Mouse (Mus musculus) neural tube, embryonic 15.5 days (tissue): ENCODE data around the gene Gpld1. TPM values are rescaled to one million over a fixed set of nuclear protein-coding genes. Genes with fewer than 3 reads are reported as not detected.

ENCODE experiments used
- ATAC-seq: fragments of 200-750 bp; cut with Nextera tagmentation; 2 replicates; pipeline ENCODE4 v1.8.0; 2017; ENCODE audit warnings: mild to moderate bottlenecking, moderate TSS enrichment, moderate library complexity; ENCODE audit not compliant: low FRiP score
- H3K27ac ChIP-seq: fragments of 300-500 bp; sonication (generic); replicated peaks from 2 replicates; pipeline ENCODE4 v1.5.1; 2015; ENCODE audit warnings: mild to moderate bottlenecking, inconsistent platforms
- H3K27me3 ChIP-seq: fragments of 300-500 bp; sonication (generic); replicated peaks from 2 replicates; pipeline ENCODE4 v1.6.1; 2015; ENCODE audit warnings: inconsistent platforms
- H3K36me3 ChIP-seq: fragments of 300-500 bp; sonication (generic); 2 replicates; pipeline ENCODE4 v1.6.1; 2015; ENCODE audit warnings: inconsistent platforms
- H3K4me1 ChIP-seq: fragments of 300-500 bp; sonication (generic); 2 replicates; pipeline ENCODE4 v1.6.1; 2015; ENCODE audit warnings: inconsistent platforms
- H3K4me2 ChIP-seq: fragments of 300-500 bp; sonication (generic); 2 replicates; pipeline ENCODE4 v1.6.1; 2015; ENCODE audit warnings: inconsistent platforms, mild to moderate bottlenecking, moderate library complexity
- H3K4me3 ChIP-seq: fragments of 300-500 bp; sonication (generic); replicated peaks from 2 replicates; pipeline ENCODE4 v1.5.1; 2015; ENCODE audit warnings: mild to moderate bottlenecking, inconsistent platforms
- H3K9ac ChIP-seq: fragments of 300-500 bp; sonication (generic); replicated peaks from 2 replicates; pipeline ENCODE4 v1.6.1; 2015; ENCODE audit warnings: mild to moderate bottlenecking, inconsistent platforms
- H3K9me3 ChIP-seq: fragments of 300-500 bp; sonication (generic); replicated peaks from 2 replicates; pipeline ENCODE4 v1.6.1; 2016; ENCODE audit warnings: inconsistent platforms
- WGBS: fragments of 180-500 bp; shearing (Covaris S2); methylation state at CpG from one replicate; pipeline ENCODE4 v1.1.7; 2015; ENCODE audit warnings: mixed read lengths; 5-methylcytosine and 5-hydroxymethylcytosine counted together
- polyA plus RNA-seq: library from polyadenylated mRNA; unstranded; fragments of >200 nt; fragmentation: Nextera tagmentation; extraction: Ambion mirVana; gene quantifications from 2 replicates; pipeline ENCODE4 v1.2.1, GENCODE M21; 2015

Gene Gpld1
- polyA plus RNA-seq, 1 experiment from 2014 or later: 2.2 TPM

DNA sequence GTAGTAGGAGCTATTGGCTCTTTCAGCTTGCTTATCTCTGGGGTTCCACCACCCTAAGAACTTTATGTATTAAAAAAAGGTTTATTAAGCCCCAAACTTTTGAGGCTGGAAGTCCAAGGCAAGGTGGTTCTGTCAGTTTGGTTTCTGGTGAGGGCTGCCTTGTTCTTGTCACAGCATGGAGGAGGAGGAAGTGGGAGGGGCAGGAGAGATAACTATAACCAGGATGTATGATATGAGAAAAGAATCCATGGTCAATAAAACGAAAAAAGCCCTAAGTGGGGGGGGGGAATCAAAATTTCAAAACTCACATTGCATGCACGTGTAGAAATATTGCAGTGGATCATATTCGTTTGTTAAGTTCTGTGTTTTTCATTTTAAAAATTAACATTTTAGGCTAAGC, 80.2 kb downstream of the Gpld1 start:
- H3K4me1 ChIP-seq: peaks cover 20% of the 10 kb centered on the region
- 90% methylated on average over 3 of the region's 3 CpGs for WGBS
- H3K9ac ChIP-seq: no peak overlapping the region
- H3K27ac ChIP-seq: no peak overlapping the region
- no peak for ATAC-seq
- no peak overlapping the region for H3K4me2 ChIP-seq
- no peaks in the 10 kb centered on the region for H3K27me3 ChIP-seq
- no peaks in the 10 kb centered on the region for H3K36me3 ChIP-seq
- no peaks in the 10 kb centered on the region for H3K9me3 ChIP-seq
- no peak overlapping the region for H3K4me3 ChIP-seq

DNA sequence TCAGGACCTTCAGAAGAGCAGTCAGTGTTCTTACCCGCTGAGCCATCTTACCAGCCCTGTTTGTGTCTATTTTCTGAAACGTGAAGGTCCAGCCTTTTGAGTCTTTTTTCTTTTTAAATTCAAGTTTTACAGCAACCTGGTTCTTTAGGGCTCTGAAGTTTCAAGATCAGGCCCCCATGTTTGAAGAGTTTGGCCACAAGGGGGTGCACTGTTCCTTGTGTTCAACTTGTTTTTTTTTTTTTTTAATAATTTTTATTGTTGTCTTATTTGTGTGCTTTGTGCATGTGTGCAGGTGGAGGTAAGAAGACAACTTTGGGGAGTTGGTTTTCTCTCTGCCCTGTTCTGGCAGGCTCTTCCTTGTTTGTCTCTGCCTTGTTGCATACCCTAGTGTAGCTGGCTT, 81.7 kb downstream of the Gpld1 start:
- no peak overlapping the region for H3K9ac ChIP-seq
- no peak overlapping the region for H3K4me2 ChIP-seq
- ATAC-seq: no peak
- H3K27ac ChIP-seq: no peak overlapping the region
- H3K4me3 ChIP-seq: no peak overlapping the region
- no peaks in the 10 kb centered on the region for H3K27me3 ChIP-seq
- peaks cover 6% of the 10 kb centered on the region; the same call in 1 of the 2 replicates for H3K4me1 ChIP-seq
- H3K9me3 ChIP-seq: no peaks in the 10 kb centered on the region
- no peaks in the 10 kb centered on the region for H3K36me3 ChIP-seq
- 34% methylated on average over 2 of the region's 2 CpGs for WGBS

DNA sequence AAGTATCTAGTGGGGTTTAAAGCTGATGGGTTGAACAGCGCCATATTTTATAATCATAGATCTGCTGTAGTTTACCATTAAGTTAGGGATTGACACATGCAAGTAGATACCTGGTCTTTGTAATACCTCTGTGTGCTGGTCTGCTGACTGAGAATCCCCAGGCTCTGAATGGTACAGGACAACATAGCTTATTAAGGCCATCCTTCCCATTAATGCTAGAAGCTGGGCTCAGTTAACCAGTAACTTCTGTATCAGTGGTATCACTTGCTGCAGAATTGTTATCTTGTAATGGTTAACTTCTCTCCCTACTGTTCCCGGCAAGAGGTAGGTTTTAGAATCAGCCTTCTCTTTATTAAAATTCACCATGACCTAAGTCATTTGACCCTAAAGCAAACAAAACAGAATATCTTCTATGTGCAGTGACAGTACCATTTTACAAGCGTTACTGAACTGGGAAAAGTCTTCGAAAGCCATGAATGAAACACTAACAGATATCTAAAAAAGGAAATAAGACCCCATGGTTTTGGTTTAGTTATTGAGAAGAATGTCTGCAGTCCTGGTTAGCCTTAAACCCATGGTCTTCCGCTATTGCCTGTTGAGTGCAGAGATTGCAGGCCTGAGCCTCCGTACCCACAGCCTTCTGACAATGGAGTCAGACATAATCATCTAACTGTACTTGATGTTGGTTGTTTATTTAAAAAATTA, 83.6 kb downstream of the Gpld1 start:
- H3K4me2 ChIP-seq: no peak overlapping the region
- H3K27ac ChIP-seq: no peak overlapping the region
- WGBS: 76% methylated on average over 6 of the region's 6 CpGs
- H3K27me3 ChIP-seq: no peaks in the 10 kb centered on the region
- no peaks in the 10 kb centered on the region for H3K36me3 ChIP-seq
- H3K4me3 ChIP-seq: no peak overlapping the region
- no peaks in the 10 kb centered on the region for H3K9me3 ChIP-seq
- no peak for ATAC-seq
- no peaks in the 10 kb centered on the region for H3K4me1 ChIP-seq
- H3K9ac ChIP-seq: no peak overlapping the region

DNA sequence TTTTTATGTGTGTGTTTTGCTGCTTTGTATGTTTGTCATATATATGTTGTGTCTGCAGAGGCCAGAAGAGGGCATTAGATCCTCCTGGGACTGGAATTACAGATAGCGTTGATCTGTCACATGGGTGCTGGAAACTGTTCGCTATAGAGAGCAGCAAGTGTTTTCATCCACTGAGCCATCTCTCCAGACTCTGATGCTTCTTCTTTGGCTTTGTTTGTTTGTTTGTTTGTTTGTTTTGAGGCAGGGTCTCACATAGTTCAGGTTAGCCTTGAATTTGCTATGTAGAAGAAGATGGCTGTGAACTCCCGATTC, 84.1 kb downstream of the Gpld1 start:
- H3K9ac ChIP-seq: no peak overlapping the region
- no peaks in the 10 kb centered on the region for H3K36me3 ChIP-seq
- no peak overlapping the region for H3K4me3 ChIP-seq
- no peaks in the 10 kb centered on the region for H3K9me3 ChIP-seq
- no peak overlapping the region for H3K4me2 ChIP-seq
- H3K27me3 ChIP-seq: no peaks in the 10 kb centered on the region
- H3K27ac ChIP-seq: no peak overlapping the region
- ATAC-seq: no peak
- no peaks in the 10 kb centered on the region for H3K4me1 ChIP-seq
- 68% methylated on average over 3 of the region's 3 CpGs for WGBS

DNA sequence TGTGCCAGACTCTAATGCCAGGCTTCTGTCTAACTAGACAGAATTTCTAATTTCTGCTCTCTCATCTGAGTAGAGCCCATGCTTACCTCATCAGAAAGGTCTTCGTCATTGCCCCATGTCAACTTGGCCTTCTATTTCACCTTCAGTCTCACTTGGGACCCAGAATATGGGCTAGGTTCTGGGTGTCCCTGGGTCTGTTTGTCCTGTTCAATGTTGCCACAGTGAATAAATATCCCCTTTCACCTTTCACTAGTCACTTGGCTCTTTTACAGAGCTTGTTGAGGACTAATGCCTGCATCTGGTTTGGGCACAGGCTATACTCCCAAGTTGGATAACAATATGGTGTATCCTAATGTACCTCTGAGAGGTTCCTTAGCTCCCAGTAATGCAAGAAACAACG, 96.5 kb downstream of the Gpld1 start:
- no peaks in the 10 kb centered on the region for H3K4me1 ChIP-seq
- ATAC-seq: no peak
- H3K4me3 ChIP-seq: no peak overlapping the region
- no peaks in the 10 kb centered on the region for H3K27me3 ChIP-seq
- no peaks in the 10 kb centered on the region for H3K9me3 ChIP-seq
- no peak overlapping the region for H3K4me2 ChIP-seq
- no peaks in the 10 kb centered on the region for H3K36me3 ChIP-seq
- H3K27ac ChIP-seq: no peak overlapping the region
- no peak overlapping the region for H3K9ac ChIP-seq
- 79% methylated on average over 2 of the region's 2 CpGs for WGBS

Other genes starting within 250 kb of the Gpld1 start
- not detected in 2 replicates for gene Armh2, start 201.9 kb upstream of the Gpld1 start, polyA plus RNA-seq
- gene Gmnn, start 181.2 kb upstream of the Gpld1 start, polyA plus RNA-seq: 16.5 and 39.5 TPM in 2 replicates
- gene BC005537, start 141.5 kb upstream of the Gpld1 start, polyA plus RNA-seq: 16.0 and 20.0 TPM in 2 replicates
- 56.1 and 63.4 TPM in 2 replicates for gene Acot13, start 111.6 kb upstream of the Gpld1 start, polyA plus RNA-seq
- 30.7 and 35.8 TPM in 2 replicates for gene Tdp2, start 111.5 kb upstream of the Gpld1 start, polyA plus RNA-seq
- 6.4 and 7.7 TPM in 2 replicates for gene D130043K22Rik, start 98.0 kb upstream of the Gpld1 start, polyA plus RNA-seq
- 13.8 and 16.3 TPM in 2 replicates for gene Aldh5a1, start 5.5 kb upstream of the Gpld1 start, polyA plus RNA-seq
- gene Mrs2, start 77.2 kb downstream of the Gpld1 start, polyA plus RNA-seq: 14.9 and 15.8 TPM in 2 replicates
- gene Dcdc2a, start 112.9 kb downstream of the Gpld1 start, polyA plus RNA-seq: 1.3 and 2.3 TPM in 2 replicates